Mouse (Mus musculus) regulatory T cell (primary cell): ENCODE data around the gene Zfp661.

Source experiments
- in situ Hi-C: fragments of 300-600 bp; cut with MboI, MseI; formaldehyde crosslinking; loops from one replicate; pipeline ENCODE4 v1.15.1; 2025; ENCODE audit warnings: high pct_unique_total_duplicates

The Zfp661 gene

DNA sequence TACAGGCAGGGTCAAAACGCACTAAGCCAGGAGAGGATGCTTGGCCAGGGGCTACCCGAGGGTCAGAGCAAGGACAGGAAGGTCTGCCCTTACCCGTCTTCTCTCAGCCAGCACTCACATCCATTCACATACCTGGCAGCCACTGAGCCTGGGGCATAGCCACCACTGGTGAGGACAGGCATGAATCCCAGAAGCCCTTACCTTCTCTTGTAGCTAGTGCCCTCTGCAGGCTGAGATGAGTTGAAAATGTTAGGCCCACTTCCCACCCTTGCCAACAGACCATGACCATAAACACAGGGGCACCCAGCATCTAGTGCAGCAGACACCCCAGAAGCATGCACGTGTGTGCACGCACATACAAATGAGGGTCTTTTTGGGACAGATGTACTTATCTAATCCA is 35.8 kb downstream of the Zfp661 start:
- in situ Hi-C loops = no loop called here

DNA sequence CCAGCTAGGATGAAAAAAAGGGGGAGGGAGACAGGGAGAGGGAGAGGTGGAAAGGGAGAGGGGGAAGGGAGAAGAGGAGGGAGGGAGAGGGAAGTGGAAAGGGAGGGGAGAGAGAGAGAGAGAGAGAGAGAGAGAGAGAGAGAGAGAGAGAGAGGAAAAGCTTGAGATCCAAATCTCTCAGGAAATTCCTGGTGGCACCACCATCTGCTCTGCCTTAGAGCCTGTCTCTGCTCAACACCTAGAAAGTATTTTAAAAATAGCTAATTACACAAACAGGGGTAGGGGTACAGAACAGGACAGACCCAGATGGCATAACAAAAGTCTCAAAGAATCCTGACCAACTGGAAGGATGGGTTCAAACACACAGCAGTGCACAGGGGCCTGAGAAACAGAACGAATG is 36.4 kb downstream of the Zfp661 start:
- in situ Hi-C loops = no loop called here

DNA sequence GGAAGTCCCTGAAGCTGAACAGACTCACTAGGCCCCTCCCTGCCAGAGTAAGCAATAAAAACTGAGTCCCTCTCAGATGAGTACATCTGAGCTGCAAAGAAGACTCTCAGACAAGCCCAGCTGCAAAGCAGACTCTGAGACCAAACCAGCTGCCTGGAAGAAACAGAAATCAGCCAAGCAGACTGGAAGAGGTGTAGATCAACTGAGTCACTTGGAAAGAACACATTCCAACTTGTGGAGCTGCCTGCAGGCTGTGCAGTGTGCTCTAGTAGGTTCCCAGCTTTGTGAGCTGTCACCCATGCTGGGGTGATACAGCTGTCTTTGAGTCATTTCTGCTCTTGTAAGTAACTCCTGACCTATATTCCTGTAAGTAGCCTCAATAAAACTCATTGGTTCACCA is 37.2 kb downstream of the Zfp661 start:
- in situ Hi-C loops = no loop called here

DNA sequence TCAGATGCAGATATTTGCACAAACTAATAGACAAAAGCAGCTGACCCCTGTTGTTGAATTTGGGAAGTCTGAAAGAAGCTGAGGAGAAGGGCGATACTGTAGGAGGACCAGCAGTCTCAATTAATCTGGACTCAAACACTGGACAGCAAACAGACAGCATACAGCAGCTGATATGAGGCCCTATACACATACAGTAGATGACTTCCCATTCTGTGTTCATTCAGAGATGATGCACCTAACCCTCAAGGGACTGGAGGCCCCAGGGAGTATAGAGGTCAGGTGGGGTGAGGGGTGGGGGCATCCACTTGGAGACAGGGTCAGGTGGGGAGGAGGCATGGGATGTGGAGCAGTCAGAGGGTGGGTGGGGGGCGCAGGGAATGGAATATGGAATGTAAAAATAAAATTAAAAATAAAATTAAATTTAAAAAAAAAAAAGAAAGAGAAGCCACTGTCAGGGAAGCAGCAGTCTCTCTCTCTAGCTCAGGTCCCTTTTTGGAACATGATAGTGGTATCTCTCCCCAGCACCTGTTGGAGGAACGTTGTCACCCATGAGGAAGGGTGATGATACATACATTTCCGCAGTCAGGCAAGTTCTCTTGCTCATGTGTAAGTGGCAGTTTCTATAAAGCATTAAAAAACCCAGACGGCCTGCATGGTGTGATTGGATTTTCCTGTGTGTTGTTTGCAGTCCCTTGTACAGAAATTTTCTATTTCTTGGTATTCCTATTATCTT is 38.4 kb downstream of the Zfp661 start:
- in situ Hi-C loops = no loop called here

DNA sequence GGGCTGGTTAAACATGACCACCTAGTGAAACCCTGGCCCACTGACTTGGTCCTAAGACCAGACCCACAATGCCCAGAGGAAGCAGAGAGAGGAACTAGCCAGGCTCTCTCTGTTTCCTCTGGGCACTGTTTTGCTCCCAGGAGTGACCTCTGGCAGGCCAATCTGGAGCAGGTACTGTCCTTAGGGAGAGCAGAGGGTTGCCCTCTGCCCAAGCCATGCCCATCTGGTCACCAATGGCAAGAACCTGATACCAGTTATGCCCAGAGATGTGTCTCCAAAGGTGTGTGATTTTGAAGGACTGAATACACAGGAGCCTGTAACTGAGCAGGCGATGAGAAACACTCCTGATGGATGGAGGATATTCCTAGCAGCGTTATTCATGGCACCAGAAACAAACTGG is 45.2 kb downstream of the Zfp661 start:
- in situ Hi-C loops = no loop called here

DNA sequence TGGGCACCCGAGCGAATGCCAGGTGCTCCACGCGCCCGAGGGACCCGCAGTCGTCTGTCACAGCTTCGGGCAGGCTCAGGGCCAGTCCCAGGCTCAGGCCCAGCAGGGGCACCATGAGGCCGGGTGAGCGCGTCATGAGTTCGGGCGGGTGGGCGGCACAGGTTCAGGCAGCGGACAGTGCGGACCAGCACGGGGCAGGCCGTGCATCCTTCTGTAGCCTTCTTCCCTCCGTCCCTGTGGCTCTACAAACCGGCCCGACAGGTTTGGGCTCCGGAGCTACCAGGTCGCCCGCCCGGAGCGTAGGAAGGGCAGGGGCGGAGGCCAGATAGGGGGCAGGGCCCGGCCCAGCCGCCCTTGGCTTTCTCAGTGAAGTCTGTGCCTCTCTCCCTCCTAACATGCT is 45.7 kb downstream of the Zfp661 start, which contains the start of gene Prom2:
Gene Prom2, minus strand, starts transcription at position 283 of the 400 bp plus-strand sequence.
- in situ Hi-C loops = no loop called here

- in situ Hi-C loops = no loop called here
These were observed 47.4 kb downstream of the Zfp661 start for GRCm38 (mm10) chr2:127539494-127539893.

GRCm38 (mm10) chr2:127537548-127537947 is 49.3 kb downstream of the Zfp661 start:
- in situ Hi-C loops = no loop called here

DNA sequence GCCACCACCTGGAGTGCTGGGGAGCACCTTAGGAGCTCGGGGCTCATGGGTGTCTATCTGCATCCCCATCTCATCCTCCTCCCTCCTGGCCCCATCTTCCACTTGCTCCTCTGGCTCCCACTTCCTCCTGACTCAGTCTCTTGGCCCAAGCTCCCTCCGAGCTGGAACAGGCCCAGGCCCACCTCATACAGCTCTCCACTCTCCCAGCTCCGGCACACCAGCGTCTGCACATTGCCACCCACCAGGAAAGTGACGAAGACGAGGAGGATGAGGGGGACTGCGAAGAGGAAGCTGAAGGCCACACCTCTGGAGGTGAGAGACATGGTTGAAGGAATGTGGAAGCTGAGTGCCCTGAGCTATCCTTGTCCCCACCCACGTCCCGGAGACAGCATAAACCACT is 51.5 kb downstream of the Zfp661 start:
- in situ Hi-C loops = no loop called here

DNA sequence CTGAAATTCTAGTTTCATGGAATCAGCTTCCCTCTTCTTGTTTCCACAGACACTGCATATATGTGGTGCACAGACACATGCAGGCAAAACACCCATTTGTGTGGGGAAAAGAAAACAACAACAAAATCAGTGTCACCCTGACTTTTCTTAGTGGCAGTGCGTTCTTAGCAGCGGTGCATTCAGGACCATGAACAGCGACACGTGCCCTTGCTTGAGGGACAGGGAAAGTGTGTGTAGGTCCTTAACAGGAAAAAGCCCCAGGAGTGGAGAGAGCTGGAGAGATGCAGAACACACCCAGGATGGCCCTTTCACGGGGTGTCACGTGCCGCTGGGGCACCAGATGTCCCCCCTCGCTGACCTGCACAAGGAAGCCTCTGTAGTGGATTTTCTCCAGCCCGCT is 54.5 kb downstream of the Zfp661 start:
- in situ Hi-C loops = no loop called here

DNA sequence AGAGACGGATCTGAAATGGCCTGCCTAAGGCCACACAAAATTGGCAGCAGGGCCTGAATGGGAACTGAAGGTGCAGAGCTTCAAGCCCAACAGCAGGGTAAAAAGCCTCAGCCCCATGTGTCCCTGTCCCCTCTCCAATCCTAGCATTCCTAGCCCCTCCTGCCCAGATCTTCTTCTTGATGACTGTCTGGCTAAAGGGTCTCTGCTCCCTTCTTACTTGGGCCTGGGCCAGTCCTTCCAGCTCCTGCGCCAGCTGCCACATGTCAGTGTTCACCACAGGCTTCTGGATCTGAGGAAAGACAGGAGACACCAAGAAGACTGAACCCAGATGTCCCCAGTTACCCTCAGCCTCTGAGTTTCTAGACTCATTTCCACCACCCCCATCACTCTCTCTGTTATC is 55.3 kb downstream of the Zfp661 start:
- in situ Hi-C loops = no loop called here

DNA sequence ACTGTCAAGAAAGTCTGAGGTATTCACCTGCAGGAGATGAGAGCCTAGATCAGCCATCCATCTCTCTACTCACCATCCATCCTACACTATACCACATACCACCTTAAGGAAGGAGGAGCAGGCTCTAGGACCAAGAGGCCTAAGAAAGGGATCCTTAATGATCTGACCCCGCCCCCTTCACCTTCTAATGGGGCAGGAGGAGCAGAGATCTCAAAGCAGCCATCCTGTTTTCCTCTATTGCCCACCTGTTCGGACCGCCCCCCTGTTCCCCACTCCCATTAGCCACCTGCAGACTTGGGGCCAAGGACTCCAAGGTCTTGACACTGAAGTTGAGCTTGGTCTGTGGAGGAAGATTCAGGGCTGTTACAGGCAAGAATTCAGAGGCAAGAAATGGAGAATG is 56.5 kb downstream of the Zfp661 start:
- in situ Hi-C loops = no loop called here

DNA sequence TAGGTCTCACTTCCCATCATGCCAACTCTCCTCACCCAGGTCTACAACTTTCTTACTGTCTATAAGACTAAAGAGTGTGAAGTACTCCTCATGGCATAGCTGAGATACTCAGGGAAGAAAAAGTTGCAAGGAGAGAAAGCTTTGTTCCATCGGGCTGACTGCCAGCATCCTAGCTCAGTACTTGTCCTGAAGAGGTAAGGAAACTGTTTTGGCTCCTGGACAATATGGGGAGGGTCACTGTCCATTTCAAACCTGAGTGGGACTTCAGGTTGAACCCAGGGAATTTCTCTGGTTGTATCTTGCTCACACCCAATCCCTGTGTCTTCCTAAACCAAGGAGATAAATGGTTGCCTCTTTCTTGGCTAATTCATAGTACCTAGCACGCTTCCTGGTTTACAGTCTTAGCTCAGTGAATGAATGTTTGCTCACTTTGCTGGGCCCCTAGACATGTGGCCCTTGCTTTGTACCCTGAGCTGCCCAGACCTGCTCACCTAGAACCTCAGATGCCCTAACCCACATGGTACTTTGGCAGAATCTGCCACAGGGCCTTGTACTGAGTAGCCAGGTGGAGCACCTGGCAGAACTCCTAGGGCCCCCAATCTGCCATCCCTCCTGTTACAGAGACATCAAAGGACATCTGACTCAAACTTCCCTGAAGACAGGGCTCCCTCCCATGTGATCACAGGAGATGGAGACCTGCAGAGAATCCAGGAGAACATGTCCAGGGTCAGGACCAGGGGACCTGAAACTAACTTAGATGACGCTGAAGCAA is 61.7 kb downstream of the Zfp661 start:
- in situ Hi-C loops = no loop called here
